Mouse (Mus musculus) retina, embryonic 14.5 days (tissue): Measurements from ENCODE around the gene Smok2a.
"Not testable (repeated sequence)": the region's sequence is repeated elsewhere in the genome, so short reads cannot be mapped to it uniquely, and the experiment has no call there.

Source experiments
- DNase-seq: peaks from one replicate; pipeline ENCODE4 v3.0.0-alpha.2; 2015; ENCODE audit warnings: low spot score

The Smok2a gene

GRCm38 (mm10) chr17:13220888-13221287 lies at the start of gene Smok2a:
TSS of gene Smok2a (plus strand) at chr17:13221188.
- no peak for DNase-seq

- not testable (repeated sequence) for DNase-seq
Observed at GRCm38 (mm10) chr17:13173578-13173977, 47.4 kb upstream of the Smok2a start.

- DNase-seq: not testable (repeated sequence)
Observed at GRCm38 (mm10) chr17:13174029-13174428, 47.0 kb upstream of the Smok2a start.

- not testable (repeated sequence) for DNase-seq
Observed at GRCm38 (mm10) chr17:13175609-13176008, 45.4 kb upstream of the Smok2a start.

GRCm38 (mm10) chr17:13177796-13178195 lies 43.2 kb upstream of the Smok2a start:
- not testable (repeated sequence) for DNase-seq

- not testable (repeated sequence) for DNase-seq
Observed at GRCm38 (mm10) chr17:13179021-13179420, 42.0 kb upstream of the Smok2a start.

GRCm38 (mm10) chr17:13180491-13180890 lies 40.5 kb upstream of the Smok2a start:
- DNase-seq: not testable (repeated sequence)

- not testable (repeated sequence) for DNase-seq
Observed at GRCm38 (mm10) chr17:13182712-13183111, 38.3 kb upstream of the Smok2a start.

GRCm38 (mm10) chr17:13184514-13184913 lies 36.5 kb upstream of the Smok2a start:
- DNase-seq: not testable (repeated sequence)

GRCm38 (mm10) chr17:13186541-13186940 lies 34.4 kb upstream of the Smok2a start:
- DNase-seq: not testable (repeated sequence)

GRCm38 (mm10) chr17:13187621-13188020 lies 33.4 kb upstream of the Smok2a start:
- DNase-seq: not testable (repeated sequence)

- not testable (repeated sequence) for DNase-seq
Observed at GRCm38 (mm10) chr17:13188846-13189245, 32.1 kb upstream of the Smok2a start.

GRCm38 (mm10) chr17:13190836-13191583 lies 30.0 kb upstream of the Smok2a start:
- not testable (repeated sequence) for DNase-seq

GRCm38 (mm10) chr17:13196486-13196885 lies 24.5 kb upstream of the Smok2a start:
- not testable (repeated sequence) for DNase-seq

GRCm38 (mm10) chr17:13198812-13199211 lies 22.2 kb upstream of the Smok2a start:
- DNase-seq: not testable (repeated sequence)

GRCm38 (mm10) chr17:13199880-13200409 lies 21.0 kb upstream of the Smok2a start:
- not testable (repeated sequence) for DNase-seq

GRCm38 (mm10) chr17:13201551-13201950 lies 19.4 kb upstream of the Smok2a start:
- DNase-seq: not testable (repeated sequence)

- not testable (repeated sequence) for DNase-seq
Observed at GRCm38 (mm10) chr17:13202453-13203107, 18.4 kb upstream of the Smok2a start.

- DNase-seq: not testable (repeated sequence)
Observed at GRCm38 (mm10) chr17:13205247-13205646, 15.7 kb upstream of the Smok2a start.

- DNase-seq: no peak
Observed at GRCm38 (mm10) chr17:13206491-13206890, 14.5 kb upstream of the Smok2a start.

- DNase-seq: not testable (repeated sequence)
Observed at GRCm38 (mm10) chr17:13208460-13208859, 12.5 kb upstream of the Smok2a start.

- no peak for DNase-seq
Observed at GRCm38 (mm10) chr17:13212136-13212850, 8.7 kb upstream of the Smok2a start.
